Mouse (Mus musculus) cerebellum, adult 9-11 months (tissue): ENCODE data around the gene Tagln.

ENCODE experiments used
- DNase-seq: peaks from one replicate; pipeline ENCODE4 v3.0.0; 2022

The Tagln gene

DNA sequence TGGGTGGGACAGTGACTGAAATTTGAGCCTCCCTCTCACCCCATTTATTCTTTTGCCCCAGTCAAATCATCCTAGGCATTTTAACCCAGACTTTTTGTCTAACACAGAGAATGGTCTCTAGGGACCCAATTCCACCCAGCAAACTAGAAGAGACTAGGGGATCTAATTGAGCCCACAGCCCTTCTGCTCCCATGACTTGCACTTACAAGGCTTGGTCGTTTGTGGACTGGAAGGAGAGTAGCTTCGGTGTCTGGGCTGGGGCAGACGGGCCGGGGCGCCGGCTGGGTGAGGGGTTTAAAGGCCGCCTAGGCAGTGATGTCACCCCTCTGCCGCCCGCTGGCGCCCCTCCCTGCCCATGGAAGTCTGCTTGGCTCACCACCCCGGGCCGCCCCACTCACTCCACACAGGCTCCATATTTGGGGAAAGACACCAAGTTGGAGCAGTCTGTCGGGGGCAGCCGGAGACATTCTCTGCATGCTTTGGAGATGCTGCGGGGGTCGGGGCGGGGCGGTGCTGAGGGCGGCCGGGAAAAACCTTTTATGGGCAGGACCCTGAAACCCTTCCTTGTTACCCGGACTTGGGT, at the start of gene Tagln:
Gene Tagln, minus strand, starts transcription at position 431 of the 583 bp plus-strand sequence.
- DNase-seq: no peak

DNA sequence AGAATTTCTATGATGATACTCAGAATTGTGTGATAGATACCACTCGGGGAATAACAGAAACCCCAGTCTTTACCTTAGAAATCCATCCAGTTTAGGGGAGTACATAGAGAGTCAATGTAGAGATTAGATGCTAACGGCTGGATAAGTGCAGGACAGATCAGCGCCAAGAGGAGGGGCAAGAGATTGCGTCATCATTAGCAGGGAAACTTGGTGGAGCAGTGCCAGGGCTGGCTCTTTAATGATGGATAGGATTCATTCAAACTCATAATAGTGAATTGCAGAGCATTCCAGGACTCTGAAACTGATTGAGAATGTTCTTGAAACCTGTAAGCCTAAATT, 49.3 kb upstream of the Tagln start:
- DNase-seq: peak; percentile 71

DNA sequence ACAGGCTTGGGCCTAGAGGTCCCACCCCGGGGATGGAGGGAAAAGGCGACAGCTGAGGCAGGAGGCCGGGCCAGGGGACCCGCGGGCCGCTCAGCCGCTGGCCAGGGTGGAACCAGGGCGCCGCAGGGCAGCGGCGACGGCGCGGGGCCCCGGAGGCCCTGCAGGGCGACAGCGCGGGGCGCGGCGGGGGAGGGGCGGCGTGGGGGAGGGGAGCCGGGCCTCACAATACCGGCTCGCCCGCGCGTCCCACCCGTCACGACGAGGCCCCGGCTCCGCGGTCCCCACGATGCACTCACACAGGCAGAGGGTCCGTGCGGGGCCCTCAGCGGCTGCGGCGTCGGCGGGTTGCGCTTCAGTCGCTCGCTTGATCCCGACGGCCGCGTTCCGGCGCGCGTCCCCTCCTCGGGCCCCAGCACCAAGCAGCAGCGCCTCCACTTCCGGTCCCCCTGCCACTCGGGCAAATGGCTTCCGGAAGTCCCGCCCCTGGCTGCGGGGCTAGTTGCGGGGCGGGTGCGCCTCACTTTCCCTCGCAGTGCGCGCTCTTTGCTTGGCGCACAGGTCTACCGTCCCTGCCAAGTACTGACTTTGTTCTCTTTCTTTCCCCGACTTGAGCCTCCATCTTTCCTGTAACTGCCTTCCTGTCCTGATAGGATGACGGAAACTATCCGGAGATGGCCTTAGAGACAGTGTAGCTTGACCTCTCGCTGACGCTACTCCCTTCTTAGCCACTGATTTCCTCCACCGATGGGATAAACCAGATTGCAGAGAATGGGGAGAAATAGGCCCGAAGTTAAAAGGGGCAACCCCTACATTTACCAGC, 48.8 kb upstream of the Tagln start:
- peak; percentile 91 for DNase-seq

DNA sequence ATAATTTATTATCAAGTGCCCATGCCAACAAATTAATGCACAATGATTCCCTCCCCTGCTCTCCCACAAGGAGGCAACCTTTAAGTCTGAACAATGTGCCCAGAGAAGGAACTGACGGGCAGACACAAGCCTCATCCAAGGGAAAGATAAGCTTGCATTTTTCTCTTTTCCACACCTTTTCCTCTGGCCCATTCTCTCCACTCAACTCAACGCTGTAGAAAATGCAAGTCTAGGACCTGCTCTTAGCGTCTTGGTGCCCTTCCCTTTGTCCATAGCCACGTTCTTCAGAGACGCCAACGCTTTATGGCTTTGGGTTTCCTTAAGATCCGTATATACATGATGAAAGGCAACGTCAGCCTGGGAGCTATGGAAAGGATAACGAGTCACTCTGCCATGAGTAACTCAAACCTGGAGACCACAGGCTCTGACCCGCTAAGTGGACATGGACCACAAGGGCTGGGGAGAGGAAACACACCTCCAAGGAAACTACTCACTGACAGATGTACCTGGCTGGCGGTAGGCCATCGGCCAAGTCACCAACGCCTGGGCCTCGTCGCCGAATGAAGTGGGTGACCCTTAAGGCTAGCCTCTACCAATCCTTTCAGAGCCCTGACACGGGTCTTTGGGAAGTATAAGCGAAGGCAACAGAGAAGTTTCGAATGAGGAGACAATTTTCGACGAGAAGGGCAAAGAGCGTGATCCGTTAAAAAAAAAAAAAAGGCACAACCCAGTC, 48.0 kb upstream of the Tagln start:
- peak; percentile 63 for DNase-seq

DNA sequence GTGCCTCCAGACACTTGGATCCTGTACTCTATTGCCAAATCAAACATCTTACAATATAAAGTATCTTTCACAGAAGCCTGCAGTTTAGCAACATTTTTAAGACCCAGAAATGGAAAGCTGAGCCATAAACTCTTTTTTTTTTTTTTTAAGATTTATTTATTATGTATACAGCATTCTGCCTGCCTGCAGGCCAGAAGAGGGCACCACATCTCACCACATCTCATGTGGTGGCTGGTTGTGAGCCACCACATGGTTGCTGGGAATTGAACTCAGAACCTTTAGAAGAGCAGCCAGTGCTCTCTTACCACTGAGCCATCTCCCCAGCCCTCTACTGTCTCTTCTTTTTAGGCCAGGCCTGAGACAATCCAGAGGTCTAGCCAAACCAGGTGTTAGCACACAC, 45.5 kb upstream of the Tagln start:
- no peak for DNase-seq

DNA sequence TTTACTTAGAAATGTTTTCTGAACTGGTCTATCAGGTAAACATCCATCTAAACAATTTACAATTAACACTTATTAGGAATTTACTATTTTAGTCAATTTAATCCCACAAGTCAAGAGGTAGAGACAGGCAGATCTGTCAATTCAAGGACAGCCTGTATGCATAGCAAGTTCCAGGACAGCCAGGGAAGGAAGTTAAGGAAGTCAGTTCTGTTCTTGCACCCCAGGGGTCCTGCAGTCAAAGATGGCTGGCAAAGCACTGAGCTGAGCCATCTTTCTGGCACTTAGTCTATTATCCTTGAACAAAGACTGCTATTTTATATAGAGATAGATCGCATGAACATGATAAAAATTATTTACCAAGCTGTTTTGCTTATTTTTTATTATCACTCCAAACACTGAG, 44.8 kb upstream of the Tagln start:
- no peak for DNase-seq

DNA sequence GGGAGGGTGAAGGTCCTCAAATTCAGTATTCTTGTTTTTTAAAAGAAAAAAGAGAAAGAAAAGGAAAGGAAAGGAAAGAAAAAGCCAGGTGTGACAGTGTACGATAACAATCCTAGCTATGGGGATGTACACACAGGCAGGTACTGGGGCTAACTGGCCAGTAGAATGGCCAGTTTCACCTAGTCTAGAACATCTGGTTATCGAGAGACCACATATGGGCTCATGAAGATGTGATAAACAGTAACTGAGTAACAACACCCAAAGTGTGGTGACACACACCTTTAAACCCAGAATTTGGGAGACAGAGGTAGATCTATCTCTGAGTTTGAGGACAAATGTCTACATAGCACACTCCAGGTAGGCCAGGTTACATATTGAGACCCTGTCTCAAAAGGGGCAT, 43.9 kb upstream of the Tagln start:
- DNase-seq: no peak

DNA sequence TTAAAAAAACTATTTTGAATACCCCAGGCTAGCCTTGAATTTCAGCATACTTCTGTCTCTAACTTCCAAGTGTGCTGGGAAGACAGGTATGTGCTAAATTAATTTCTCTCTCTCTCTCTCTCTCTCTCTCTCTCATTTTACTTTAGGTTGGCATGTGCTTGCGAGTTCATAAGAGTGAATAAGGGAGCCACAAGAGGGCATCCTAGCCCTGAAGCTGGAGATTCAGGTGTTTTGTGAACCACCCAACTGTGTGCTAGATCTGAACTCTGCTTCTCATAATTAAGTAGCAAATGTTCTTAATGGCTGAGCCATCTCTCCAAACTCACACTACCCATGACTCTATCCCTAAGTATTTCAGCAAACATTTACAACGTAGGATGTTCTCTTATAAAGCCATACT, 41.0 kb upstream of the Tagln start:
- DNase-seq: no peak

DNA sequence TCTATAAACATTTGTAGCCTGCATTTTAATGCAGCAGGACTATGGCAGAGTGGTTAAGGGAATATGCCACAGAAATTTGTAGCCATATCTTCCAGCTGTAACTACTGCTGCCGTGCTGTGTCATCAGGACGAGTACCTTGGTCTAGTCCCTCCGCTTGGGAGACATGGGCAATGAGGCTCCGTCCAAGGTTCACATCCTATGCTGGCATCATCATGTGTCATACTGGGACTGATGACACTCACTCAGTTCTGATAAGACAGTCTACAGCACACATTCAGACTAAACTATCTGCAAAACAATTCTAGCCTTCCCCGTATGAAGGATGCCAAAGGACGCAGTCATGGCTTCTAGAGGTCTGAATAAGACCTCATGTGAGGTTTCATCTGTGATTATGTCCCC, 27.7 kb upstream of the Tagln start:
- DNase-seq: no peak

DNA sequence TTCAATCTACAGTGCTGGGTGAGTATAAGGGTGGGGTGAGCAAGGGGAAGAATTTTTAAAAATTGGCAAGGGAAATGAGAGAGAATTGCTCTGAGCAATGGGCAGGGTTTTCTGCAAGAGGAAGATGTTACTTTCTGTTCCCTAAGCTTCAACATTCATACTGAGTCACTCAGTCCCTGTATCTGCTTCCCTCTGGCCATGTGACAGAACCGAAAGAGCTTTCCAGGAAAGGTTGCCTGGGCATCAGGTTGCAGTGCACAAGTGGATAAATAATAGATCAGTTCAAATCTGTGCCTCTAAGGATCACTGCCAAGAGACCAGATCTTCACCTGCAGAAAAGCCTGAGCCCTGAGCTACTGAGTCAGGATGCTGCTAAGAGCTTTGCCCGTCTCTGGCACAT, 26.0 kb upstream of the Tagln start:
- peak; percentile 55 for DNase-seq

DNA sequence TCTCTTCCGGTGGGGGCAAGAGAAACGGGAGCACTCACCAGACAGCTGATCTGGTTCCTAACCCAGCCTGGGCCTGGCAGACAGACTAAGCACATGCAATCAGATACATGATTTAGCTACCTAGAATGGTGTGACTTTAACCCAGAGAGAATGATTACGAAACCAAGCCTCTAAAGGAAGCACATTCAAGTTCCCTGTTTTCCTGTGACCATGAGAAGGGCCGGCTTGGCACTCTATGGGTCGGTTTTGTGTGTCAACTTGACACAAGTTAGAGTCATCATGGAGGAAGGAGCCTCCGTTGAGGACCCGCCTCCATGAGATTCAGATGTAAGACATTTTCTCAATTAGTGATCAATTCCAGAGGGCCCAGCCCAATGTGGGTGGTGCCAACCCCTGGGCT, 23.8 kb upstream of the Tagln start:
- no peak for DNase-seq

DNA sequence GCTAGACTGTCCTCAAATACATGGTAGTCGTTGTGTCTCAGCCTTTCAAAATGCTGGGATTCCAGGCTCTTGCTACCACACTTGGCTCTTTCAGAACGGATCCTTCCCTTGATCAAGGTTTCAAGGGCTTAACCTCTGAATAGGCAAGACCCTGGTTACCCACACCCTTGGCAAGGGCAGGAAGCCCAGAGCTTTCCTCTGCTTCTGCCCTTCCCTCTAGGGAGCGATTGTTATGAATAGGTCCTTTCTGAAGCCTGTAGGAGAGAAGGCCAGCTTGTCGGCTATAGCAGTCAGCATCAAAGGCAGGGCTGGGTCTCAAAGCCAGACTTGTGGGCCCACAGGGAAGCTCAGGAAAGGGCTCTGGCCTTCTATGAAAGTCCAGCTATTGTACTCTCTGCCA, 23.0 kb upstream of the Tagln start:
- no peak for DNase-seq

DNA sequence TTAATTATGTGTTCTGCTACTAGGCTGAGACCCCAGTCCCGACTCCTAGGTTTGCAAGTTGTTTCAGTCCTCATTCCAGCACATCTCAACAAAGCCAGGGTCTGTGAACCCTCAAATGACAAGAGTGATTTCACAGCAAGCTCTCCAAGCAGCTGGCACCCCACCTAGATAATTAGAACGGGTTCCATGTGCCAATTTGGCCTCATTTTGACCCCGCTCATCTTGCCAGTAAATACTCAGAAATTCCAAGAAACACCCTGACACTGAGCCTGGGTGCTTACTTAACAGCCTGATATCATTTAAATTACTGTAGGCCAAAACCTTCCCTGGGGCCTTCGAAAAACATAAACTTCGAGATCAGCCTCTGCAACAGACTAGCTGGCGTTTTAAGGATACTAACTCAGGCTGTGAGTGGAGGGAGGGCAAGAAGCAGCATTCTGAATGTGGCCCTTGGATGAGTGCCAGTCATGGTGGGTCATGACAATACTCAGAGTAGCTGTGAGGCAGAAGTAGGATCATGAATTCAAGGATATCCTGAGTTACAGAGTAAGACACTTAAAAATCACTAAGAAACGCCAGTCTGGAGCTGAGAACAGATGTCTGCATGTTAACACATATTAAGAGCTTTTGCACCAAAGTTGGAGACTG, 22.3 kb upstream of the Tagln start:
- DNase-seq: no peak

DNA sequence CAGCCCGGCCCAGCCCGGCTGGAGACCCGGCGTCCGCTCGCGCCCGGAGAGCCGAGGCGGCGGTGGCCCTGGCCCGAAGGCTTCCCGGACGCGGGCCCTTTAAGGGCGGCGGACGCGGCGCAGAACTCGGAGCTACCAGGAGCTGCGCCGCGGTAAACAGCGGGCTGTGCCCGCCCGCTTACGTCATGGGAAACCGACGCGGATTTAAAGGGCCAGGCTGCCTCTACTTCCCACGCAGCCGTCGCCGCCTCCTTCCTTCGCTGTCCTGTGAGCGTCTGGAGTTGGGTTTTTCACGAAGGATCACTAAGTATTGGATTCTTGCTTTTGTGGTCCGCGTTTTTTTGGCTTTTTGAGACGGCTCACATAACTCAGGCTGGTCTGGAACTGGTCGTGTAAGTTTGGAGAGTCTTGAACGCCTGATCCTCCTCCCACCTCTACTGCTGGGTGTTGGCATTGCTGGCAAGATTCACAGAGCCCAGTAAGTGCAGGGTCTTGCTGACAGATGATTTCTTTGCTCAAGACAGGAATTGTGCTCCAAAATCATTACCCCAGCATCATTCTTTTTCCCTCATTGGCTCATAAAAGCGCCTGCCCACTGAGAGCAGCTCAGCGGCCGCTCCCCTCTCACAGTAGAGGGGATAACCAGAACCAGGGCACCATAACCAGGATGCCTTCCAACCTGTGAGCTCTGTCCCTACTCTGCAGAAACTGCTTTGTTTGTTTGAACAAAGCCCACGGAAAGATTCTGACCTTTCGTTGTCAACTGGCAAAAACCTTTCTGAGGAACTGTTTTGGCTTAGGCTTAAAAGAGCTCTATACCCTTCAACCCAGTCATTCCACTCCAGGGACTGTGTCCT, 19.5 kb upstream of the Tagln start, which contains the start of gene Sidt2:
Gene Sidt2, minus strand, starts transcription at position 152 of the 857 bp plus-strand sequence.
- DNase-seq: peak; percentile 90

DNA sequence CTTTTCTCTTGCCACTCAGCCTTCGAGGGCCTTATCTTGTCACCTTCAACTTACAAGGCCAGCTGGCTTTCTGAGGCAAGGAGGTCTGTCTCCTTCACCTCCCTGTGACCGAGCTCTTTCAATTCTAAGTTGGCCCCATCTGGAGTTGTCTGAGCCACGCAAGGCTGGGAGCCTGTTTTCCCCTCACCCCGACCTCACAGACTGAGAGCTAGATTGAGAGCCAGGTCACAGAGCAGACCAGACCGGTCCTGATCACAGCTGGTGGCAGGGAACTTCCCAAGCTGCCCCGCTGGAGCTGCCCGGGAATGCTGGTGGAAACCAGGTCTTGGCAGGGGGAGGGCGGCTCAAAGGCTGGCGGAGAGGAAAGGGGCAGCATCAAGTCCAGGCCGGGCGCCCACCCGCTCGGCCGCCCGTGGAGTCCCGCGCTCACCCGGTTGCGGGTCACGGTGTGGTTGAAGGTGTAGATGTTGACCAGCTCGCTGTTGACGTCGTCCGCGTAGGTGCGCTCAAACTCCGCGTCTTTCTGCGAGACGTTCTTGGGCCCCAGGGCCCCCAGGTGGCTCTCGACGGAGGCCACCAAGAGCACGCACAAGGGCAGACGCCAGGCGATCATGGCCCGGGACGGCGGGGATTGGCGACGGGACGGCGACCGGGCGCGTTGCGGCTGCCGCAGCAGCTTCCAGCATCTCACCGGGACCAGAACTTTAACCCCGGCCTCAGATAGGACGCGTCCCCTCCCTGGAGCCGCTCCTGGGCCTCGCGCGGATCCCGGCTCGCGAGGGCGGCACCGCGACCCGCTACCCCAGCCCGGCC, 18.6 kb upstream of the Tagln start:
- peak; percentile 73 for DNase-seq

DNA sequence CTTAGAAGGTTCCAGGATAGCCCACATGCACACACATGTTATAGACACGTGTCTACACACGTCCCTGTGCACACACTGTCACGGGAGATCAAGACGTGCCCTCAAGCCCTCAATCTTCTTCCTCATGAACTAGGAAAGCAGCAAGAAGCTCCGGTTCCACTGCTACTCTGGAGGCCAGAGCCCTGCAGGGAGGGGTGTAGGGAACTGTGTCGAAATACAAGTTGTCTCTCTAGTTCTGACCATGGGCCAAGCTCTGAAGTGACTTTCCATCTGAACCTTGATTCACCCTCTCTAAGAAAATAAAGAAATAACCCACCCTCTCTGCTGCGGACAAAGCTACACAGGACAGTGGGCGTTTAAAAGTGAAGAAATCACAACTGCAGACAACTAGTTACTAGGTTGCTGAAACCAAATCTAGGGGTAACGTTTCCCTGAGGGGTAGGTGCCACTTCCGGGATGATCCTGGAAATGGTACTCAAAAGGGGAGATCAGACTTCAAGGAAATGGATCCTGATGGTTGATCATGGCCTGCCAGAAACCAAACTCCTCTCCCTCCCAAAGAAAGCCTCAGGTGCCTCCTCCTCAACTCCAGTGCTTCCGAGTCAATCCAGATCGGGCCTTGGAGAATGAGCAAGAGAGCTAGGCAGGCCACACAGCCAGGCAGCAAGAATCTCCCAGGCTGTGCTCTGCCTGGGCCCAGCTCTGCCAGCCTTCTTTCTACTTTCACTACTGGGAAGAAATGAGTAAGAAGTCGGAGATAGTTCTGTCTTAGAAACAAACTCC, 17.8 kb upstream of the Tagln start:
- peak; percentile 17 for DNase-seq

DNA sequence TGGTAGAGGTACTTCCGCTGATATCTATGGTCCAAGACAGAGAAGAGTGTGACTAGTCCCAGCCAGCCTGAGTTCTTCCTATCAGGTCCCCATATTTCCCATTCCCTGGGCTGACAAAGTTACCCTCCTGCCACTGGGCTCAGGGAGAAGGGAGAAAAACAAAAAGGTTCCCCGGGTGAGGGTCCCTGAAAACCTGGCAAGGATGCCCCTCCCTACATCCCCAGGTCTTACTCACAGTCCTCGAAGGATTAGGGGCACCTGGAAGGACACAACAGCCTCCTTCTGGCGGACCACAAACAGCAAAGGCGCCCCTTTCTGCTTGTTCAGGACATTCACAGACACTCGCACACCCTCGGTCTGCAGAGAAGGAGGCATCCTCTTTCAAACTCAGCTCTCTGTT, 17.0 kb upstream of the Tagln start:
- DNase-seq: peak; percentile 24

DNA sequence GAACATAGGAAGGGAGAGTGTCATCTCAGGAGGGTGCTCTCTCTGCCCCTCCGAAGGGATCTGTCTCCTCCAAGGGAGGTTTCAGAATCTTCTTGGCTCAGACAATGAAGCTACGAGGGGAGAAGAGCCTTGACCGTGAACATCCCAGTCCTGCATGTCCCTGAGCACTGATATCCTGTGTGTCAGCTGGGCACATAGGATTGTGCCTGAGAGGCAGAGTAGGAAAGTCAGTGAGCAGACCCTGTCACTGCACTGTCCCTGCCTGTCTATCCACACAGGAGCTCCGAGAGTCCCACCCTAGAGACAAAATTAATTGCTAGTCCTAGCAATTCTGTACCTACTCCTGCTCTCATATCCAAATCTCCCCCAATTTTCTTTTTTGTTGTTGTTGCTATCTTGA, 16.2 kb upstream of the Tagln start:
- DNase-seq: peak; percentile 8

DNA sequence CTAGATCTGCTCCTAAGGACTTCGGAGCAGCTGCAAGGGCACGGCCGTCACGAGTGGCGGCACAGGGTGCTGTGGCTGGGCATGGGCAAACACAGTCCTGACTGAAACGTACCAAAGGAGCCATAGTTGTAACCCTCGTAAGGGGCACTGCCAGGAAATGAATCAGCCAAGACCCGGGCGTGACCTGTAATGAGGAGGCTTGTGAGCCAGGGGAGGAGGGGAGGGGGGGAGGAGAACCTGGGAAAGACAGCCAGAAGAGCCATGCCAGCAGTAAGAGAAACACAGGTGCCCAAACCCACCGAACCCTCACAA, 11.0 kb upstream of the Tagln start:
- DNase-seq: no peak

DNA sequence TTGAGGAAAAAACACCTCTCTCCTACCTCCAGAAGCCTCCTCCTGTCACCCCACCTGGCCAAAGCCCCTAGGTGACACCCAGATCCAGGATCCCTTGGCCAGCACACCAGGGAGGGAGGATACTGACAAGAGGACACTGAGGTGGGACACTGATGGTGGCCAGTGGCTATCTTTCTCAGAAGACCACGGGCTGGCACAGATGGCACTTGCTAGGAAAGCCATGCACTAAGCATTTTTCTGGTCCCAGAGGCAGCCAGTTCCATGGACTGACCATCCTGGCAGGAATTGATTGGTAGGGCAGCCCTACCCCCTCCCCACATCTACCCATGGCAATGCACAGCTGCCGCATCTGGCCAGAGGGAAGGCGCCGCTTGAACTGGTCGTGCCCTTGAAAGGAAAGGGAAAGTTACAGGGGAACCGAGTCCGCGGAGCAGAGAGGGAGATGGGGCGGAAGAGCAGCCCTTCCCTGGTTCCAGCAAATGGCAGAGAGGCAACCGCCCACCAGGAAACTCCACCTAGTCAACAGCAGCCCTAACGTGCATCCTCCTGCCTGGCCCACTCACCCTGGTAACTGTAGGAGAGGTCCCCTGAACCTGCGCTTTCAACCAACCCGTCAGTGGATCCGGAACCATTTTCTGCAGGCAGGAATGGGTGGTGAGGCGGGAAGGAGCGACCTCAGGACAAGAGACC, 10.5 kb upstream of the Tagln start:
- DNase-seq: no peak
